Mouse (Mus musculus) myocyte (in vitro differentiated cells): Measurements from ENCODE around the gene Pdxk.

ENCODE experiments used
- MYOD1 ChIP-seq, 3 experiments: IDR thresholded peaks; one replicate each; pipeline ENCODE4 v1.6.1; 2011; ENCODE audit warnings: control low read depth in 2 of 3, low read depth in 2 of 3, mild to moderate bottlenecking in 2 of 3, moderate library complexity in 1 of 3; ENCODE audit not compliant: insufficient read length in 2 of 3, control insufficient read depth in 1 of 3
- MYOG ChIP-seq, 3 experiments: IDR thresholded peaks; one replicate each; pipeline ENCODE4 v1.6.1; 2011; ENCODE audit warnings: control low read depth in 2 of 3, low read depth in 2 of 3, mild to moderate bottlenecking in 2 of 3; ENCODE audit not compliant: insufficient read length in 2 of 3, control insufficient read depth in 1 of 3, insufficient read depth in 1 of 3

DNA sequence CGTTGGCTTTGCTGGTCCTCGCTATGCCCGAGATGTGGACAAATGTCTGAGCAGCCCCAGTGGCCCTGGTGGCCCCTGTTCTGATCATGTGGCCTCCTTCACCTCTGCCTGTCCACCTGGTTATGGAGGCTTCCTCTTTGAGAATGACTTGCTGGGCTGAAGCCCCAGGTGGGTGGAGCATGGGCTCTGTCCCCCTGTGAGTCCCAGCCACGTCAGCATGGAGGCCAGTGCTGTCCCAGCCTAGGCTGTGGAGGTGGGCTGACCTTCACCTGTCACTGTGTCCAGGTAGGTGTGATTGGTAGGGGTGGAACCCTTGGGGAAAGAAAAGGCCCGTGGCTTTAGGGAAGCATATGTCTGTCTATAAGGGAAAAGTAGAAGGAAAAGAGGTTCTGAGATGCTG lies 22.1 kb upstream of the Pdxk start:
- TF ChIP-seq MYOG (IDR thresholded peaks at IDR 0.05; ENCODE audit: control insufficient read depth in 1 of 3, insufficient read depth in 1 of 3, insufficient read length in 2 of 3, low read depth in 2 of 3) (no peak), MYOD1 (IDR thresholded peaks at IDR 0.05; ENCODE audit: control insufficient read depth in 1 of 3, insufficient read length in 2 of 3, low read depth in 2 of 3) (no peak)
